Mouse (Mus musculus) skeletal muscle tissue, adult 2 months (tissue): ENCODE data around the gene Dusp11.
"Not testable (repeated sequence)": the region's sequence is repeated elsewhere in the genome, so short reads cannot be mapped to it uniquely, and the experiment has no call there.

Experiments used
- DNase-seq: peaks from one replicate; pipeline ENCODE4 v3.0.0-alpha.2; 2012; ENCODE audit warnings: low read depth, low spot score

Dusp11 gene

GRCm38 (mm10) chr6:85895061-85895648 is 66.3 kb downstream of the Dusp11 start:
- DNase-seq, result not testable (repeated sequence)
